Mouse (Mus musculus) kidney, postnatal 25 days (tissue): Measurements from ENCODE around the gene Usp20.

ENCODE experiments used
- DNase-seq, 2 experiments: peaks; one replicate each; pipeline ENCODE4 v3.0.0; 2021; ENCODE audit warnings: mixed read lengths in 2 of 2

Gene Usp20

DNA sequence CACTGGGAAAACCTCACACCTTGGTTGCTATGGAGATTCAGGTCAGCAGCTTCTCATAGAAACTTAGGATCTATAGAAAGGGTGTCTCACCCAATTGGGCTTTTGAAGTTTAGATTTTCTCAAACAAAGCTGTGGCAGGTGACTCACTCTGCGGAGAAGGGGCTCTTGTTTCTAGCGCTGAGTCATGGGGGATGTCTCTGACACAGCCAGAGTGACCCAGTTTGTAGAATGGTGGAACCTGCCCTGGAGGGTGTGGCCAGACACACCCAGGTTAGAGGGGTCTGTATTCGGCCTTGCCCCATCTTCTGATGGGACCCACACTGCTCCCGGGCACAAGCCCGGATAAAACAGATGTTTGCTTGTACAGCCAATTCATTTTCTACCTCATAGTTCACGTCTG is 60.8 kb downstream of the Usp20 start:
- DNase-seq = no peak

DNA sequence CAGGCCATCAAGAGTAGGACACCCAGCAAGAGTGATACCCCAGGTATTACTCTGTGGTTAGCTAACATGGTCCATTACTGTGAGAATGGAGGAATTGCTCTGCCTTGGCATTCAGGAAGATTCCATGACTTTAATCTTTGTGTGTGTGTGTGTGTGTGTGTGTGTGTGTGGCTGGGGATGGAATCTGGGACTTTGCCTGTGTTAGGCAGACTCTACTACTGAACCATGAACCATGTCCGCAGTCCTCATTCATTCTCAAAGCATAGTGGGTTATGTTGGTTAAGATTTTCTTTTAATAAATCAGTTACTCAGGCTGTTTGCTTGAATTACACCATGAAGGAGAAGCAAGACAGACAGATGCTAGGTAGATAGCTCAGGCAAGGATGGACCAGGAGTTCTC is 61.8 kb downstream of the Usp20 start:
- peak; percentile 42 to 64 for DNase-seq

DNA sequence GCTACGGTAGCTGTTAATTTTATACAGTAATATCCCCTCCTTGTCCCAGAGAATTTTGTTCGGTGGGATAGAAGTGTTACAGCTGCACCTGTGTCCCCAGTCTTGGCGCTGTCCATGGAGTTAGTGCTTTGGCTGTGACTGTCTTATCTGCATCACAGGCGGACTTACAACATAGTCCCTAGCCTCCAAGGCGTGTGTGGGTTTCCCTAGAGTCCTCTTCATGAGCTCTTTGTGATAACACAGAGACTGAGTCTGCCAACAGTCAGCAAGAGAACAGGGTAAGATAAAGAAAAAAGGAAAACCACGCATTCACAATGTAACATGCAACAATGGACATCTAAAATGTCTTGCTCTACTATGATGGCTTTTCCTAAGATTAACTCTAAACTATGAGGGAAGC is 66.0 kb downstream of the Usp20 start:
- DNase-seq = no peak

DNA sequence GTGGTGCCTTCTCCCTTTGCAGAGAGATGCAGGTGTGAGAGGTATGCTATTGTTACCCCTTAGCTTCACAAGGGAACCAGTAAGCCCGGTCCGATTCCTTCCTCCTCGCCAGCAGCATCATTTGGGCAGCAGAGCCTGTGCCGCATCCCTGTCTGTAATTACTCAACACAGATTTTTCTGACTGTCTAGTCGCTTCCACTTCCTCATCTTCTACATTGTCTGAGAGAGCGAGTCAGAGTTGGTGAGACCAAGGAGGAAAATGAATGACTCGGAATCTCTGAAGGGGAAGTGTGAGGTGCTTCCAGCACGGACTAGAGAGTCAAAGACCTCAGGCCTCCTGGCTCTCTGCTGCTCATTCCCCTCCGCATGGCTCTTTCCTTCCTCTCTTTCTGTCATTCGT is 70.4 kb downstream of the Usp20 start:
- DNase-seq = no peak

DNA sequence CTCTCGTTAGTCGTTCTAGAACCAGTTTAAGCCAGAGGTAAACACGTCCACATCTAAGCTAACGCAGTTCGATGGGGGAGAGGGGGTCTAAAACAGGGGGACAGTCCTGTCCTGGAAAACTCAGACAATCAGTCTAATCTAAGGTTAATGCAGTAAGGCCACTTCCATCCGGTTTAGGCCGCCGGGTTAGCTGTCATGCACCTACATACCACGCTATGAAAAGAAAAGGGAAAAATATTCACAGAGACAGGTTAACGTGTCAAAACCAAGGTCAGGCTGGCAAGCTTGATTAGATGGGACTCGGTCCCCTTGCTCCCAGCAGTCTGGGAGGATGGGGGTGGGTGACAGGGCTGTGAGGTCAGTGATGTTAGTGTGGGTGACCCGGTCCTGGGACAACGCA is 71.3 kb downstream of the Usp20 start:
- DNase-seq = no peak

DNA sequence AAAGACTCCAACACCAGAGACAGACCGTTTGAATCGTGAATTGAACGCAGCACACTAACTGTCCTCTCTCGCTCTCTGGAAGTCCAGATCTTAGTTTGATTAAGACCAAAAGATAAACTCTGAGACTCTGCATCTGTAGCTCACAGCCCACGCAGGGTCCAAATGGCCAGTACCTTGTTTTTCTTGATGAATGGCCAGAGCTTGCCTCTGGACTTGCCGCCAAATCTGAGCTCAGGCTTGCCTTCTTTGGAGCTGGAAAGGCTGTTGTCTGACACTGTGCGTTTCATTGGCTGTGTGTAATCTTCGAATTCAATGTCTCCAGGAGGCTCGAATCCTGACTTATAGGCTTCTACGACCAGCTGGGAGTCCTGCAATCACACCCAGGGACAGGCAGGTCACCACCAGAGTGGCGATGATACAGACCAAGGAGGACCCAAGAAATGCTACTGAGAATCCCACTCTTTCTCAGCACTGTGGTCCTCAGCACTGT is 71.8 kb downstream of the Usp20 start:
- peak in 1 of 2 experiments; percentile 26 for DNase-seq

DNA sequence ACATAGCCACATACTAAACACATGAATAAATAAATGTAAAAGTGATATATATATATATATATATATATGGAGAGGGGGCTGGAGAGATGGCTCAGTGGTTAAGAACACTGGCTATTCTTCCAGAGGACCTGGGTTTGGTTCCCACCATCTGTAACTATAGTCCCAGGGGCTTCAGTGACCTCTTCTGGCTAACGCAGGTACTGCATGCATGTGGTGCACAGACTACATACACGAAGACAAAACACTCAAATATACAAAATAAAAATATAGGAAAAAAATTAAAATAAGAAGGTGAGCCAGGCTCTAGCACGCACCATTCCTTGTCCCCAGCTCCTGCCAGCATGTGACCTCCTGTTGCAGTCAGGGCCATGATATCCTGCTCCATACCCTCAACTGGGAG is 74.0 kb downstream of the Usp20 start:
- no peak for DNase-seq

DNA sequence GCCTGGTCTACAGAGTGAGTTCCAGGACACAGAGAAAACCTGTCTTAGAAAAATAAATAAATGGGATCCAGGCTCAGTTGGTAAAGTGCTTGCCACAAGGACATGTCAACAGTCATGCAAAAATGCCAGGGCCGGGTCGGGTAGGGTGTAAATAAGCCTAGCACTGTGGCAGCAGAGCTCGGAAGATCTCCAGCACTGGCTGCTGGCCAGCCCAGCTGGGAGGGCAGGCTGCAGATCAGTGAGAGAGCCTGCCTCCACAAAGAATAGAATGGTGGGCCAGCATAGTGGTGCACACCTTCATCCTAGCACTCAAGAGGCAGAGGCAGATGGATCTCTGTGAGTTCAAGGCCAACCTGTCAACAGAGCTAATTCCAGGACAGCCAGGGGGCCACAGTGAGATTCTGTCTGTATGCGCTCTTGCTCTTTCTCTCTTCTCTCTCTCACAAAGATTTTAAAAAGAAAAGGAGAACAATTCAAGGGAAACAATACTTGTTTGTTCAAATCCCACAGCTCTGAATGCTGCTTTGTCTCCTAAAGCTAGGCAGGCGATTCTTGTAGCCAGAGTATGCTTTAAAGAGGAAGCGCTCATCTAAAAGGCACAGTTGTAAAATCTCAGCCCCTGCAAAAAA is 75.6 kb downstream of the Usp20 start:
- no peak for DNase-seq

DNA sequence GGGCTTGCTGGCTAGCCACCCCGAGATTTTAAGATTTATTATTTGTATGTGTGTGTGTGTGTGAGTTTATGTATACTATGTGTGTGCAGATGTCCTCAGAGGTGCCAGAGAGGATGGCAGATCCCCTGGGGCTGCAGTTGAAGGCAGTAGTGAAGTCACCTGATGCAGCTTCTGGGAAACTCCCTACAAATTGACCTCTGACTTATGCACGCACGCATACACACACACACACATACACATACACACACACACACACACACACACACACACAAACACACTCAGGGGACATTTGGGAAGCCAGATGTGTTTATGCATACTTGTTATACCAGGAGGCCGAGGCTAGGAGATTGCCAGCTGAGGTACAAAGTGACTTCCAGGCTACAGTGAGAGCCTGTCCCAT is 76.4 kb downstream of the Usp20 start:
- DNase-seq = no peak

DNA sequence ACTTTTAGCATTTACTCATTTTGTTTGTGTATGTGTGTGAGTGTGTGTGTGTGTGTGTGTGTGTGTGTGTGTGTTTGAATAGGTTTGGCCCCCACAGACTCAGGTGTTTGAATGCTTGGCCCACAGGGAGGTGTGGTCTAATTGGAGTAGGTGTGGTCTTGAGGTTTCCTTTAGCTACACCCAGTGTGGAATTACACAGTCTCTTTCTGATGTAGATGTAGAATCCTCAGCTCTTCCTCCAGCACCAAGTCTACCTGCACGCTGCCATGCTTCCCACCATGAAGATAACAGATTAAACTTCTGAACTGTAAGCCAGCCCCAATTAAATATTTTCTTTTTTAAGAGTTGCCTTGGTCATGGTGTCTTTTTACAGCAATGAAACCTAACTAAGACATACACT is 78.2 kb downstream of the Usp20 start:
- DNase-seq = no peak

DNA sequence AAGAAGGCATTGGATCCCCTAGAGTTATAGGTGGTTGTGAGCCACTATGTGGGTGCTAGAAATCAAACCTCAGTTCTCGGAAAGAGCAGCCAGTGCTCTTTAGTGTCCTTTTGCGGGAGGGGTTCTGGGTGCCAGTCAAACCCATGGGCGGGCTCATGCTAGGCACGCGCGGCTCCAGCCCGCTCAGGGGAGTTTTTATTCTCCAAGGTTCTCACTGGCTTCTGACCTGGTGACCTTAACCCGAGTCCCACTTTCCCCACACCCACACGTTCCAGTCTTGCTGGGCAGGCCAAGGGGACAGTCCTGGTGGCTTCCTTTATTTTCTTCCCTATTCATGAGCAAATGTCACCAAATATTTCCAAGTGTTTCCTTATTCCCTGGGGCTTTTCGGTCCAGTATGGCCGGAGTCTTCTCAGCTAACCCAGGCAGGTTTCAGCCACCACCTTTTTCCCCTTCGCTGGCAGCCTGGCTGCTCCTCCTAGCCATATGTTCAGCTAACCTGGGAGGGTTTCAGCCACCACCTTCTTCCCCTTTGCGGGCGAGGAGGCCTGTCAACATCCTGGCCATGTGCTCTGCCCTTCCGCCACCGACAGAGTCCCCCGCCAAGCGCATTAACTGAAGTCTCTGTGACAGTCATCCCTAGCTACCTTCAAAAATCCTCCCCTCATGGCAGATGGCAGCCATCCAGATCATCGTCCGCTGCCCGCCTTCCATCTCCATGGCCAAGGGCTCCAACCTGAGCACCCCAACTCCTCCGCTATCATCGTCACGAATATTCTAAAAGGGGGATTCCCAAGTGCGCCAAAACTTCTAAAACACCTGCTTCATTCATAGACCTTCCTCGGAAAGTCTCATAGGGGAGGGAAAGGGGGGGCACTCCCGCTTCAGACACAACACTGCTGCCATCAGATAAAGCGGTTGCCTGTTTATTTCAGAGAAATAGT is 79.0 kb downstream of the Usp20 start:
- DNase-seq = no peak

DNA sequence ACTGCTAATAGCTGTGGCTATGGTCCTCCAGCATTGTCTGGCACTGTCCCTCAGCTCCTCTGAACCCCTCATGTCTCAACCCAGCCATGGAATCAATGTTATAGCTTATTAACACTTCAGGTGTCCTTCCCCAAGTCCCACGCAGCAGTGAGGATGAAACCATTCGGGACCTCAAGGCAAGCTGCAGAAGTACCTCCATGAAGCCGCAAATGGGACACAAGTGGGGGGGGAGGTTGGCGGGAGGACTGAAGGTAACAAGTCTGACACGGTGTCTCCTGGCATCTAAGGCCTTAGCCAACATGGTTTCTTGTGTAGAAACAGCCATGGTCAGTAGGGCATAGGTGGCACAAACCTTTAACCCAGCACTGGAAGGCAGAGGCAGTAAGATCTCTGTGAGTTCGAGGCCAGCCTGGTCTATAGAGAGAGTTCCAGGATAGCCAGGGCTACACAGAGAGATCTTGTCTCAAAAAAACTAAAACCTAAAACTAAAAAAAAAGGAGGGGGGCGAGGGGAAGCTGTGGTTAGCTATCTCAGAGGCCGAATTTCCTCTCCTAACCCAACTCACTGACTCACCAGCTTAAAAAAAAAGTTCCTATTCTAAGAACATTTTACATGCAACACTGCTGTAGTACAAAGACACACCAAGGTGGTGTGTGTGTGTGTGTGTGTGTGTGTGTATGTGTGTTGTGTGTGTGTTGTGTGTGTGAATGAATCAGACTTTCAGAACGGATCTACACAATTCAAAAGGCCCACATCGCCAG is 80.0 kb downstream of the Usp20 start:
- DNase-seq = no peak

DNA sequence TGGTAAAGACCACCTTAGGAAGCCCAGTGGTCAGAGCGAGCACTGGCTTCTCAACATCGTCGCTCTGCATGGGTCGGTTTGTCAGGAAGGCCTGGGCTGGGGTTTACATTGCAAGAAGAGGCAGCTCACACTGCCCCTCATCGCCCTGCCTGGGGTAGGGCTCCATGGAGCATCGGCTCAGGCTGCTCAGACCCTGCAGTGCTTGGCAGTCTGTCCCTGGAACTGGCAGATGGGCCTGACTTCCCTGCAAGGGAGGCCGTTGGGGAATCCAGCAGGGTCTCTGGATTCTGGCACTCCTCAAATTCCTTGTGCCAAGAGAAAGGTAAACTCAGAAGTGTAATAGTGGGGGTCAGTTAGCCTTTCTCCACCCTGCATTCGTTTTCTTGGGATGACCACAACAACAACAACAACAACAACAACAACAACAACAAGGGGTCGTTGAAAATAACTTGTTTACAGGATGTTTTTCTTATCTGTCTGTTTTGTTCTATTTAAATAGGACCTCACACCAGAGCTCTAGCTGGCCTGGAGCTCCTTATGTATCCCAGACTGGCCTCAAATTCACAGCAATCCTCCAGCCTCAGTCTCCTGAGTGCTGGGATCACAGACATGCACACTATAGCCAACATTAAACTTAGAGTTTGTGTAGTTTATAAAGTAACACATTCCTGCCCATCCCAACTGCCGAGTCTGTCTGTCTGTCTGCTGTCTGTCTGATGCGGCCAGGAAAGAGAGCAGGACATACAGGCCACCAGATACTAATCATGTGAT is 84.1 kb downstream of the Usp20 start:
- no peak for DNase-seq

DNA sequence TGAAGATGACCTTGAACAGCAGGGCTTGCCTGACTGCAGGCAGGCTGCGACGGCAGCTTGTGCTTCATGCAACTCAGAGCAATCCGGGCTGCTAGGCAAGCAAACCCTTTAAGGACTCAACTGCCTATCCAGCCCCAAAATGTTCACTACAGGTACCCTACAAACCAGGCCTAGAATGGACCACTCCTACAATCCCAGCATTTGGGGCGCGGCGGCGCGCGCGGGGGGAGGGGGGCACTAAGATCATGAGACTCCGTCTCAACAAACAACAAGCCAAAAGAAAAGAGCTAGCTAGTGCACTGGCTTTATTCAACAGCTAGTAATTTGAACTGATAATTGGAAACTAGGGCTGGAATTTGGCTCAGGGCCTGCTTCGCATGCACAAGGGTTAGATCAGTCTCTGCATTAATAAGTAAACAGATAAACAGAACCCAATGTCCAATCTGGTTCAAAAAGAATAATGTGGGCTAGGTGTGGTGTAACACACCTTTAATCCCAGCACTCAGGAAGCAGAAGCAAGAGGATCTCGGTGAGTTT is 85.0 kb downstream of the Usp20 start:
- DNase-seq = peak; percentile 59 to 61

DNA sequence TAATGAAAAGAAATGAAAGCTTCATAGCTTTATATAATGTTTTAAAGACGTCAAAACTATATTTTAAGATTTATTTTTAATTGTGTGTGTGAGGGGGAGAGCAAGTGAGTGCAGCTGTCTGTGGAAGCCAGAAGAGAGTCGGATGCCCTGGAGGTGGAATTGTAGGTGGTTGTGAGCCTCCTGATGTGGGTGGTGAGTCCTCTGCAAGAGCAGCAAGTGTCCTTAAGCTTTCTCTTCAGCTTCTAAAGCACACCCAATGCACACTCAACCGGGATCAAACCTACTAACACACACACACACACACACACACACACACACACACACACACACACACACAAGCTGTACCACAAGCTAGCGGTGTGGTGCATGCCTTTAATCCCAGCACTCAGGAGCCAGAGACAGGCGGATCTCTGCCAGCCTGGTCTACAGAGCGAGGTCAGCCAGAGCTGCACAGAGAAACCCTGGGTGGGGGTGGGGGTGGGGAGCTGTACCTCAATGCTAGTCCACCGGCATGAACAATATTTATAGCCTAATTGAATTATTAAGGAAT is 85.7 kb downstream of the Usp20 start:
- no peak for DNase-seq

DNA sequence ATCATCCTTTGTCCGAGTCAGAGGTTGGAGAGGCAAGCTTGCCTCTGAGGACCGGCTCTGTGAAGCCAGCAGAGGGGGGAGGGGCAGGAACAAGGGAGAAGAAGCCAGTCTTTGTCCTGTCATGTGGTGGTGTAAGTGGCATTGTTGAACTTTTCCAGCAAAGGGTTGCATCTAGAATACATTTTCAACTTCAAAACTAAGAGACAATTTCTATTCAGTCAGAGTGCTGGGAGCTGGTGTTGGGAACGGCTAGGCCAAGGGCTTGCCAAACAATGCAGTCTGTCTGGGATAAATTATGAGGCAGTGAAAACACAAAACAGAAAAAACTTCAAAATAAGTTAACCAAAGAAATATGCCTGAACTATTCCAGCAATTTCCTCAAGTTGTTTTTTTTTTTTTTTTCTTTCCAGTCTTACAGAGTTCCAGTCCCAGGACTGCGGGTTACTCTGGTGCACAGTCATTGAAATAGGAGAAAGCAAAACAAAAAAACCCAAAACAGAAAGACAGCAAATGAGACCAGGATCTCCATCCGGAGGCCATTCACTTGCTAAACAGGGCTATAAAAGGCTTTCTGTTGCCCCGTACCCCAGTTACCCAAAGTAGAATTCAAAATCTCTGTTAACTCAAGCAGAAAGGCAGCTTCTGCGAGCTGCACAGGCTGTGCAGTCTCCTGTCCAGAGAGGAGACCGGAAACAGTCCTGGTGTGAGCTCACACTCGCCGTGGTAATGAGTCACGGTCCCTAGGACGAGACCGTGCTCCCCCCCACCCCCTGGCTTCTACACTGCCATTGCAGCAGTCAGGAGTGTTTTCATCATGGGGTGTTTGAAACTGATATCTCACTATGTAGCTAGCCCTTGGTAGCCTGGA is 86.4 kb downstream of the Usp20 start:
- peak; percentile 69 to 76 for DNase-seq

DNA sequence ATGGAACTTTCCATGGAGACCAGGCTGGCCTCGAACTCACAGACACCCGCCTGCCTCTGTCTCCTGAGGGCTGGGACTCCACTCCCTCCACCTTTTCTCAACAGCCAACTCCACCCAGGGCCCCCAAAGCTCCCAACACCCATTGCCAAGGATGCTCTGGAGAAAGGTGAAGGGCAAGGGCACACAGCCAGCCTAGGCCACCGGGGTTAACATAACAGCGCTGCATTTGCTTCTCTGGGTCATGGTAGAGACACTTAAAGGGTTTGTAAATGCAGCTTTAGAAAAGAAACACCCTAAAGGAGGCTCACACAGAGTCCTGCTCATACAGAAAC is 87.0 kb downstream of the Usp20 start:
- DNase-seq = no peak

DNA sequence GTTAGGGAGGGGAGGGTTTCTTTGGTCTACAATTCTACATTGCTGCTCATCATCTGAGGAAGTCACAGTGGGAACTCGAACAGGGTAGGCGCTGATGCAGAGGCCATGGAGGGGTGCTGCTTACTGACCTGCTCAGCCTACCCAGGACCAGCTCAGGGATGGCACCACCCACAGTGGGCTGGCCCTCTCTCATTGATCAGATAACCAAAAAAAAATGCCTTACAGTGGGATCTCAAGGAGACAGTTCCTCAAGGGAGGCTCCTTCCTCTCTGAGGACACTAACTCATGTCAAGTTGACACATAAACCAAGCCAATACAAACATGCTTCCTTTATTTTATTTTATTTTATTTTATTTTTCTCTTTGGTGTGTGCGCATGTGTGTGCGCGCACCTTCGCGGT is 87.4 kb downstream of the Usp20 start:
- DNase-seq = no peak
